Mouse (Mus musculus): ENCODE data around the gene Npepps. TPM values are rescaled to one million over a fixed set of nuclear protein-coding genes. Genes with fewer than 3 reads are reported as not detected.

Npepps gene
- polyA plus RNA-seq, 1 experiment from 2014 or later = 64.1 TPM

- Histone ChIP-seq H3K4me3 (ENCODE audit: low read depth, low read length) (peak overlapping the region; percentile 94), H3K27ac (replicated peaks; ENCODE audit: low read depth, low read length) (no peak overlapping the region), H3K4me1 (ENCODE audit: control insufficient read depth, insufficient read depth, low read length) (peaks cover 12% of the 10 kb centered on the region), H3K4me2 (ENCODE audit: low read depth, severe bottlenecking) (peak overlapping the region; percentile 57), H3K9me3 (ENCODE audit: control insufficient read depth, low read length) (no peaks in the 10 kb centered on the region), H3K9ac (ENCODE audit: low read length) (no peak overlapping the region; the same call in 1 of the 2 replicates), H3K36me3 (ENCODE audit: control insufficient read depth, insufficient read depth, low read length) (peaks cover 23% of the 10 kb centered on the region), H3K27me3 (ENCODE audit: control insufficient read depth, insufficient read depth, low read length) (no peaks in the 10 kb centered on the region)
- 62% methylated on average over 5 of the region's 5 CpGs for WGBS
- ATAC-seq (ENCODE audit: insufficient number of reproducible peaks, low FRiP score, low TSS enrichment, low read depth) (no peak), DNase-seq (ENCODE audit: low spot score) (no peak)
Observed at GRCm38 (mm10) chr11:97185704-97186614, 94.5 kb downstream of the Npepps start.

DNA sequence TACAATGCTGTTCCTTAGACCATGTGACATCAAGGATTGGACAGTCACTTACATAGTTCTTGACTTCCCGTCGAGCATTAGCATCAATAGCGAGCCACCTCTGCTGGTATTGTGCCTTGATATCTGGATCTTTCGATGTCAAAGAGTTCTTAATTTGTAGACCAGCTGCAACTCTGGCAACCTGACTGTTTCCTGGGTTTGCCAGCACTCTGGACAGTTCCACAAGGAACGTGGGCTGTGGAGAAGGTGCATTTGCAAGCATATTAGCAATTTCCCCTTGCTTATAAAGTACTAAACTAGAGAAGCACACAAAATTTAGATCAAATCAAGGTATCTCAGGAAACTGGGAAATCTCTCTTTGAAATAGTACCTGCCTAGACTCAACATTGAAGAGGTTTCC, 95.6 kb downstream of the Npepps start:
- DNase-seq (ENCODE audit: low spot score) = no peak

DNA sequence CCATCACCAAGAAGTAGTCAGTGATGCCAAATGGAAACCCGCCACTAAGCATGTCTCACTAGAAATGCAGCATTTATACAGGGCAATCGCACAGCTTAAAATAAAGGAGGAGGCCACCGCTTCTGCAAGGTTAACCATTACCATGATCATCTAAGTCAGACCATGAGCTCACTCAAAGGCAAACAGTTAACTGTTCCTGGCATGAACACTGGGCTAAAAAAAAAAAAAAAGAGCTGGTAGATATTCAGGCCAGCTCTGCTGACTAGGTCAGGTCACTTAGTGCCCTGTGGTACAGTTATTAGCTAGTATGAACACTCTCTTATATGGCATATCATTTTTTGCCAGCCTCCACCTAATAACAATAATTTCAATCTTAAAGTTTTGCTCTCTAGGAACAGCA, 98.0 kb downstream of the Npepps start:
- DNase-seq (ENCODE audit: low spot score) = no peak
- 98% methylated on average over 3 of the region's 3 CpGs for WGBS
- H3K4me2 ChIP-seq (ENCODE audit: low read depth, severe bottlenecking) = no peak overlapping the region

More for the DNA sequence above, 95.6 kb downstream of the Npepps start:
- no peak overlapping the region for H3K27ac ChIP-seq (replicated peaks; ENCODE audit: low read depth, low read length)
- no peaks in the 10 kb centered on the region for H3K27me3 ChIP-seq (ENCODE audit: control insufficient read depth, insufficient read depth, low read length)
- peaks cover 32% of the 10 kb centered on the region for H3K36me3 ChIP-seq (ENCODE audit: control insufficient read depth, insufficient read depth, low read length)
- H3K9me3 ChIP-seq (ENCODE audit: control insufficient read depth, low read length) = no peaks in the 10 kb centered on the region
- no peak overlapping the region for H3K4me2 ChIP-seq (ENCODE audit: low read depth, severe bottlenecking)
- peaks cover 12% of the 10 kb centered on the region for H3K4me1 ChIP-seq (ENCODE audit: control insufficient read depth, insufficient read depth, low read length)
- ATAC-seq (ENCODE audit: insufficient number of reproducible peaks, low FRiP score, low TSS enrichment, low read depth) = no peak
- no peak overlapping the region for H3K9ac ChIP-seq (ENCODE audit: low read length)
- no peak overlapping the region for H3K4me3 ChIP-seq (ENCODE audit: low read depth, low read length)
- 82% methylated on average over 5 of the region's 5 CpGs for WGBS

DNA sequence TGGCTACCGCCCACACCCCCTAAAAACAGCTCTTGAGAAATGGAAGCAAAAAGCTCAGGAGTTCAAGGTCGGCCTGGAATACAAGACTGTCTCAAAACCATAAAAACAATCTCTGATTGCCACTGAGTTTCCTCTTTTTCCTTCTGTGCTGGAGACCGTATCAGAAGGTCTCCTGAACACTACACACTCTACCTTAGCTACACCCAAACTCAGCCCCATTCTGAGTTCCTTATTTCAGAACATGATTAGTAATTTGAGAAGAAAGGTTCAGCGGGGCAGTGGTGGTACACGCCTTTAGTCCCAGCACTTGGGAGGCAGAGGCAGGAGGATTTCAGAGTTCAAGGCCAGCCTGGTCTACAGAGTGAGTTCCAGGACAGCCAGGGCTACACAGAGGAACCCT, 99.4 kb downstream of the Npepps start:
- Histone ChIP-seq H3K4me3 (ENCODE audit: low read depth, low read length) (no peak overlapping the region), H3K4me2 (ENCODE audit: low read depth, severe bottlenecking) (no peak overlapping the region), H3K4me1 (ENCODE audit: control insufficient read depth, insufficient read depth, low read length) (peaks cover 6% of the 10 kb centered on the region; the same call in 1 of the 2 replicates), H3K9me3 (ENCODE audit: control insufficient read depth, low read length) (no peaks in the 10 kb centered on the region), H3K36me3 (ENCODE audit: control insufficient read depth, insufficient read depth, low read length) (peaks cover 52% of the 10 kb centered on the region), H3K27me3 (ENCODE audit: control insufficient read depth, insufficient read depth, low read length) (no peaks in the 10 kb centered on the region), H3K9ac (ENCODE audit: low read length) (no peak overlapping the region), H3K27ac (replicated peaks; ENCODE audit: low read depth, low read length) (no peak overlapping the region)
- WGBS = 78% methylated on average over 5 of the region's 5 CpGs
- ATAC-seq (ENCODE audit: insufficient number of reproducible peaks, low FRiP score, low TSS enrichment, low read depth) = no peak
- no peak for DNase-seq (ENCODE audit: low spot score)

More for the DNA sequence above, 98.0 kb downstream of the Npepps start:
- Histone ChIP-seq H3K9me3 (ENCODE audit: control insufficient read depth, low read length) (no peaks in the 10 kb centered on the region), H3K36me3 (ENCODE audit: control insufficient read depth, insufficient read depth, low read length) (peaks cover 48% of the 10 kb centered on the region), H3K4me1 (ENCODE audit: control insufficient read depth, insufficient read depth, low read length) (peaks cover 8% of the 10 kb centered on the region), H3K27me3 (ENCODE audit: control insufficient read depth, insufficient read depth, low read length) (no peaks in the 10 kb centered on the region), H3K27ac (replicated peaks; ENCODE audit: low read depth, low read length) (no peak overlapping the region), H3K4me3 (ENCODE audit: low read depth, low read length) (no peak overlapping the region), H3K9ac (ENCODE audit: low read length) (no peak overlapping the region)
- no peak for ATAC-seq (ENCODE audit: insufficient number of reproducible peaks, low FRiP score, low TSS enrichment, low read depth)

DNA sequence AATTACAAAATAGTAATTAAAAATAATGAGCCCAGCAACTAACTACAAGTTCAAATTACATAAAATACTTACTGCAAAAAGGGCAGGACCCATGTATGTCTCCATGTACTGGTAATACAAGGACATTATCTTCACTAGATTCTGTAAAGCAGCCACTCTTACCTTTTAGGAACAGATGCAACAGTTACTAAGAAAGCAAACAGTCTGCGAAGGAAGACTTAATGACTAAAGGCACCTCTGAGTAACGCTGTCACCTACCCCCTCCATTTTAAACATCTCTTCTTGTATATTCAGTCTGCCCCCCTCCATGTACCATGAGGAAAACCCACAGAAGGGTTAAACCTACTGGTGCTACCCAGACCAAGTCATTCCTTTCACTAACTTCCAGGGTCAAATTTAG, 102.2 kb downstream of the Npepps start:
- Histone ChIP-seq H3K36me3 (ENCODE audit: control insufficient read depth, insufficient read depth, low read length) (peaks cover 69% of the 10 kb centered on the region), H3K4me2 (ENCODE audit: low read depth, severe bottlenecking) (no peak overlapping the region), H3K4me3 (ENCODE audit: low read depth, low read length) (no peak overlapping the region), H3K9me3 (ENCODE audit: control insufficient read depth, low read length) (no peaks in the 10 kb centered on the region), H3K27ac (replicated peaks; ENCODE audit: low read depth, low read length) (no peak overlapping the region), H3K9ac (ENCODE audit: low read length) (no peak overlapping the region), H3K4me1 (ENCODE audit: control insufficient read depth, insufficient read depth, low read length) (no peaks in the 10 kb centered on the region), H3K27me3 (ENCODE audit: control insufficient read depth, insufficient read depth, low read length) (no peaks in the 10 kb centered on the region)
- 95% methylated on average over 2 of the region's 2 CpGs for WGBS
- no peak for DNase-seq (ENCODE audit: low spot score)
- no peak for ATAC-seq (ENCODE audit: insufficient number of reproducible peaks, low FRiP score, low TSS enrichment, low read depth)

DNA sequence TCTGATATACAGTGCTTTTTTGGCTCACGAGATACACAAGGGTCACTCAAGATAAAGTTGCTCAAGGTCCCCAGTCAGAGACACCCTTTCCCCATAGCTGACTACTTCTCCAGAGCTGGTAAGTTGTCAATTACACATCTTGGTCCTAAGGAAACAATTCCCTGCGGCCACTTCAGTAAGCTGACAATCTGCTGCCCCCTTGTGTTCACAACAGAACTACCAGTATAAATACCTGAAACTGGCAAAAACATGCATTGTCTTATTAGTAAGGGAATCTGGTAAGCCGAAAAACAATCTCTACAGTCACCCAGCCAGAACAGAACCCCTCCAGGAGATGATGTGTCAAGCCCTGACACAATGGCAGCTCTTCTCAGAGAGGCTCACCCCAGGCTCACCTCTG, 103.6 kb downstream of the Npepps start:
- ATAC-seq (ENCODE audit: insufficient number of reproducible peaks, low FRiP score, low TSS enrichment, low read depth) = no peak
- H3K27me3 ChIP-seq (ENCODE audit: control insufficient read depth, insufficient read depth, low read length) = no peaks in the 10 kb centered on the region
- H3K9ac ChIP-seq (ENCODE audit: low read length) = no peak overlapping the region
- peak; percentile 48 for DNase-seq (ENCODE audit: low spot score)
- no peaks in the 10 kb centered on the region for H3K9me3 ChIP-seq (ENCODE audit: control insufficient read depth, low read length)
- no peaks in the 10 kb centered on the region for H3K4me1 ChIP-seq (ENCODE audit: control insufficient read depth, insufficient read depth, low read length)
- WGBS = 63% methylated on average over 3 of the region's 3 CpGs
- no peak overlapping the region for H3K4me2 ChIP-seq (ENCODE audit: low read depth, severe bottlenecking)
- H3K36me3 ChIP-seq (ENCODE audit: control insufficient read depth, insufficient read depth, low read length) = peaks cover 71% of the 10 kb centered on the region
- no peak overlapping the region for H3K4me3 ChIP-seq (ENCODE audit: low read depth, low read length)
- no peak overlapping the region for H3K27ac ChIP-seq (replicated peaks; ENCODE audit: low read depth, low read length)

- 90% methylated on average over 7 of the region's 7 CpGs for WGBS
- Histone ChIP-seq H3K36me3 (ENCODE audit: control insufficient read depth, insufficient read depth, low read length) (peaks cover 71% of the 10 kb centered on the region), H3K27ac (replicated peaks; ENCODE audit: low read depth, low read length) (no peak overlapping the region), H3K27me3 (ENCODE audit: control insufficient read depth, insufficient read depth, low read length) (no peaks in the 10 kb centered on the region), H3K9me3 (ENCODE audit: control insufficient read depth, low read length) (no peaks in the 10 kb centered on the region), H3K4me2 (ENCODE audit: low read depth, severe bottlenecking) (no peak overlapping the region), H3K4me3 (ENCODE audit: low read depth, low read length) (no peak overlapping the region), H3K4me1 (ENCODE audit: control insufficient read depth, insufficient read depth, low read length) (no peaks in the 10 kb centered on the region), H3K9ac (ENCODE audit: low read length) (no peak overlapping the region)
- DNase-seq (ENCODE audit: low spot score) (no peak), ATAC-seq (ENCODE audit: insufficient number of reproducible peaks, low FRiP score, low TSS enrichment, low read depth) (no peak)
Observed at GRCm38 (mm10) chr11:97175499-97175898, 104.9 kb downstream of the Npepps start.

DNA sequence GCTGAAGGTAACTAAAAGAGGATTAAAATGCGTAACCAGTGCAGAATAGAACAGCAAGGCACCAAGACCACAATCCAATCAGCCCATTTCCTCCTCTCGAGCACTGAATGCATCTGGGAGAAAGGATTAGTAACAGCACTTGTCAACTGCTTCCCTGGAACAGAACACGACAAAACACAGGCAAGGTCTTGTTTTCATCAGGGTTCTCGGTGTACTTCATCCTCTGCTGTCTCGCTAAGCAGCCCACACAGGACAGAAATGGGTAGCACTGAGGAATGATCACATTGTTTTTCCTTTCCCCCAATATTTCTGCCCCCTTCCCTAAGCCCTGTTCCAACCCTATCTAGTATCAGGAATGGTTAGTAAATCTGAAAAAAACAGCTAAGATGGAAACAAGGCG, 120.1 kb downstream of the Npepps start:
- no peak overlapping the region for H3K27ac ChIP-seq (replicated peaks; ENCODE audit: low read depth, low read length)
- H3K4me1 ChIP-seq (ENCODE audit: control insufficient read depth, insufficient read depth, low read length) = no peaks in the 10 kb centered on the region
- no peak overlapping the region for H3K4me2 ChIP-seq (ENCODE audit: low read depth, severe bottlenecking)
- no peak for DNase-seq (ENCODE audit: low spot score)
- H3K9me3 ChIP-seq (ENCODE audit: control insufficient read depth, low read length) = no peaks in the 10 kb centered on the region
- no peak overlapping the region for H3K9ac ChIP-seq (ENCODE audit: low read length)
- peaks cover 40% of the 10 kb centered on the region for H3K36me3 ChIP-seq (ENCODE audit: control insufficient read depth, insufficient read depth, low read length)
- 85% methylated on average over 6 of the region's 6 CpGs for WGBS
- H3K4me3 ChIP-seq (ENCODE audit: low read depth, low read length) = no peak overlapping the region
- no peaks in the 10 kb centered on the region for H3K27me3 ChIP-seq (ENCODE audit: control insufficient read depth, insufficient read depth, low read length)
- ATAC-seq (ENCODE audit: insufficient number of reproducible peaks, low FRiP score, low TSS enrichment, low read depth) = no peak

Data from limb, embryonic 11.5 days (tissue).